Comparison of ENCODE assay signal across 21 mouse cellular contexts in genomic region chr6:29203096-29203495, GRCm38 (mm10). TPM values are rescaled to one million over a fixed set of nuclear protein-coding genes. Genes with fewer than 3 reads are reported as not detected.
DNase-seq lines count a peak whose midpoint lies in the region; ATAC-seq and TF ChIP-seq lines count a peak whose summit lies in the region.
"Had no signal": no experiment of that assay in that cellular context is flagged by ENCODE, and none has a peak within 500 bp of the region (broad histone marks: within the 10 kb centered on the region; RNA-seq: fewer than 3 reads in every experiment).

No protein-coding gene starts in this region.

- TF ChIP-seq CTCF in liver, postnatal 0 days (IDR thresholded peaks at IDR 0.05; ENCODE audit: low read depth): no peak

- peaks cover 19% of the 10 kb centered on the region for H3K4me1 ChIP-seq in forebrain, embryonic 10.5 days
- peaks cover 10% of the 10 kb centered on the region for H3K4me1 ChIP-seq in forebrain, embryonic 15.5 days
- H3K4me1 ChIP-seq in liver, embryonic 11.5 days (replicated peaks; ENCODE audit: control insufficient read depth, insufficient read depth, low read length): peaks cover 3% of the 10 kb centered on the region
- 0 out of 2 replicates have a peak, but pooled peaks cover 4% of the 10 kb centered on the region for H3K4me1 ChIP-seq in liver, postnatal 0 days (ENCODE audit: insufficient read depth)

- DNase-seq in forebrain, embryonic 10.5 days (ENCODE audit: extremely low spot score, low spot score): peak; percentile 13
- DNase-seq in liver, embryonic 11.5 days (ENCODE audit: low spot score): peak; percentile 24
- DNase-seq in liver, postnatal 0 days: no peak
- peak; percentile 15 for DNase-seq in thymus, postnatal 4 days
- DNase-seq in thymus, postnatal 36 days: no peak
- DNase-seq in yolk sac, embryonic 10.5 days (ENCODE audit: low spot score): no peak
- DNase-seq: adrenal gland, adult 2 months; adrenal gland, postnatal 14 days; B cell, adult 2 months; cerebellum, adult 11 months; cerebellum, adult 9-10 months; cerebellum, postnatal 14 days; gastrocnemius, postnatal 25 days; heart, adult 2 months had no signal

- no peak overlapping the region for H3K27ac ChIP-seq in forebrain, embryonic 10.5 days
- H3K27ac ChIP-seq in forebrain, embryonic 15.5 days (replicated peaks): no peak overlapping the region
- H3K27ac ChIP-seq in liver, embryonic 11.5 days (ENCODE audit: low read depth, low read length): no peak overlapping the region
- H3K27ac ChIP-seq in liver, postnatal 0 days (ENCODE audit: low read depth): no peak overlapping the region
- H3K27ac ChIP-seq: heart, adult 2 months; hindbrain, embryonic 14.5 days; hindbrain, postnatal 0 days had no signal

- H3K36me3 ChIP-seq in forebrain, embryonic 10.5 days (replicated peaks): peaks cover 62% of the 10 kb centered on the region
- H3K36me3 ChIP-seq in forebrain, embryonic 15.5 days: peaks cover 33% of the 10 kb centered on the region
- H3K36me3 ChIP-seq in liver, embryonic 11.5 days (ENCODE audit: control insufficient read depth, insufficient read depth, low read length): no peaks in the 10 kb centered on the region; the same call in 1 of the 2 replicates
- peaks cover 14% of the 10 kb centered on the region; the same call in 1 of the 2 replicates for H3K36me3 ChIP-seq in liver, postnatal 0 days (replicated peaks; ENCODE audit: insufficient read depth, low read length)

- H3K9ac ChIP-seq in forebrain, embryonic 15.5 days (replicated peaks): no peak overlapping the region
- H3K9ac ChIP-seq in liver, embryonic 11.5 days (ENCODE audit: low read depth, low read length): no peak overlapping the region
- H3K9ac ChIP-seq in liver, postnatal 0 days (replicated peaks): no peak overlapping the region
- H3K9ac ChIP-seq: hindbrain, embryonic 14.5 days had no signal

- no peaks in the 10 kb centered on the region for H3K9me3 ChIP-seq in forebrain, embryonic 10.5 days
- H3K9me3 ChIP-seq in forebrain, embryonic 15.5 days: no peaks in the 10 kb centered on the region
- H3K9me3 ChIP-seq in liver, embryonic 11.5 days (ENCODE audit: control insufficient read depth, low read length): no peaks in the 10 kb centered on the region
- H3K9me3 ChIP-seq in liver, postnatal 0 days (ENCODE audit: low read length): no peaks in the 10 kb centered on the region

- no peak overlapping the region for H3K4me2 ChIP-seq in forebrain, embryonic 15.5 days (replicated peaks)
- no peak overlapping the region for H3K4me2 ChIP-seq in liver, embryonic 11.5 days
- H3K4me2 ChIP-seq in liver, postnatal 0 days (ENCODE audit: low read depth, low read length): no peak overlapping the region
- H3K4me2 ChIP-seq: heart, embryonic 11.5 days; hindbrain, embryonic 14.5 days had no signal

- peaks cover 29% of the 10 kb centered on the region for H3K27me3 ChIP-seq in forebrain, embryonic 10.5 days (ENCODE audit: poor library complexity, severe bottlenecking)
- no peaks in the 10 kb centered on the region for H3K27me3 ChIP-seq in forebrain, embryonic 15.5 days
- H3K27me3 ChIP-seq in liver, embryonic 11.5 days (replicated peaks; ENCODE audit: control insufficient read depth, insufficient read depth, low read length): peaks cover 3% of the 10 kb centered on the region
- H3K27me3 ChIP-seq in liver, postnatal 0 days (ENCODE audit: insufficient read depth, low read length): no peaks in the 10 kb centered on the region
- H3K27me3 ChIP-seq: CH12.LX had no signal

- TF ChIP-seq EP300 in liver, postnatal 0 days (IDR thresholded peaks at IDR 0.05; ENCODE audit: low read depth): no peak

- 95% methylated on average over 13 of the region's 13 CpGs for WGBS in forebrain, embryonic 10.5 days
- WGBS in forebrain, embryonic 15.5 days: 92% methylated on average over 13 of the region's 13 CpGs
- 84% methylated on average over 13 of the region's 13 CpGs for WGBS in liver, embryonic 11.5 days
- 85% methylated on average over 13 of the region's 13 CpGs for WGBS in liver, postnatal 0 days (ENCODE audit: insufficient replicate concordance)

- no peak for ATAC-seq in forebrain, embryonic 15.5 days (replicated peaks)
- ATAC-seq in liver, embryonic 11.5 days (replicated peaks; ENCODE audit: low FRiP score): no peak
- ATAC-seq in liver, postnatal 0 days: no peak
- ATAC-seq: forebrain, embryonic 14.5 days; hindbrain, postnatal 0 days; inflammation-experienced regulatory T-cells, adult 6 months had no signal

- H3K4me3 ChIP-seq in forebrain, embryonic 10.5 days: no peak overlapping the region
- no peak overlapping the region for H3K4me3 ChIP-seq in forebrain, embryonic 15.5 days
- no peak overlapping the region for H3K4me3 ChIP-seq in liver, embryonic 11.5 days (ENCODE audit: low read depth, low read length)
- no peak overlapping the region for H3K4me3 ChIP-seq in liver, postnatal 0 days (ENCODE audit: low read depth, low read length)
- H3K4me3 ChIP-seq: heart, adult 2 months had no signal

RNA-seq across cellular contexts. Expression of gene Impdh1, which starts 13.1 kb away (rescaled TPM):
- 39.6 and 39.7 TPM in 2 replicates for polyA plus RNA-seq in forebrain, embryonic 10.5 days (2016; fragmentation: Nextera tagmentation; extraction: Ambion mirVana)
- 54.5 and 57.3 TPM in 2 replicates for polyA plus RNA-seq in forebrain, embryonic 15.5 days (2015; fragmentation: Nextera tagmentation; extraction: Ambion mirVana)
- polyA plus RNA-seq in liver, embryonic 11.5 days (2014; fragmentation: Nextera tagmentation; extraction: Ambion mirVana): 26.5 and 26.7 TPM in 2 replicates
- polyA plus RNA-seq in liver, postnatal 0 days (2015; fragmentation: Nextera tagmentation; extraction: Ambion mirVana): 7.3 and 7.7 TPM in 2 replicates

RNA-seq across cellular contexts. Expression of gene Prrt4, which starts 23.7 kb away (rescaled TPM):
- 1.3 and 1.8 TPM in 2 replicates for polyA plus RNA-seq in forebrain, embryonic 10.5 days (2016; fragmentation: Nextera tagmentation; extraction: Ambion mirVana)
- polyA plus RNA-seq in forebrain, embryonic 15.5 days (2015; fragmentation: Nextera tagmentation; extraction: Ambion mirVana): 4.5 and 4.7 TPM in 2 replicates
- 0.34 and 0.55 TPM in 2 replicates for polyA plus RNA-seq in liver, embryonic 11.5 days (2014; fragmentation: Nextera tagmentation; extraction: Ambion mirVana)
- not detected in 2 replicates for polyA plus RNA-seq in liver, postnatal 0 days (2015; fragmentation: Nextera tagmentation; extraction: Ambion mirVana)
- polyA plus RNA-seq: inflammation-experienced regulatory T-cells, adult 6 months had no signal

RNA-seq across cellular contexts. Expression of gene Rbm28, which starts 38.3 kb away (rescaled TPM):
- 53.8 and 58.1 TPM in 2 replicates for polyA plus RNA-seq in forebrain, embryonic 10.5 days (2016; fragmentation: Nextera tagmentation; extraction: Ambion mirVana)
- polyA plus RNA-seq in forebrain, embryonic 15.5 days (2015; fragmentation: Nextera tagmentation; extraction: Ambion mirVana): 41.4 and 41.6 TPM in 2 replicates
- polyA plus RNA-seq in liver, embryonic 11.5 days (2014; fragmentation: Nextera tagmentation; extraction: Ambion mirVana): 48.4 and 54.6 TPM in 2 replicates
- polyA plus RNA-seq in liver, postnatal 0 days (2015; fragmentation: Nextera tagmentation; extraction: Ambion mirVana): 6.6 and 8.2 TPM in 2 replicates

Comparison
In these comparisons a context has a peak if more than half of its experiments do, and no peak if none do; other contexts are left out.
1. DNase-seq: peak in forebrain, embryonic 10.5 days (single experiment), liver, embryonic 11.5 days (single experiment) and thymus, postnatal 4 days (single experiment); none in liver, postnatal 0 days (single experiment), thymus, postnatal 36 days (0 of 2) and yolk sac, embryonic 10.5 days (single experiment).